Mouse (Mus musculus): ENCODE results near the gene Cdh22.

Cdh22 gene

GRCm38 (mm10) chr2:165157900-165158299, 76.8 kb downstream of the Cdh22 start:
- DNase-seq (ENCODE audit: low spot score in 2 of 2): no peak

- no peak for DNase-seq (ENCODE audit: low spot score in 2 of 2)
Observed at GRCm38 (mm10) chr2:165153006-165153405, 81.6 kb downstream of the Cdh22 start.

GRCm38 (mm10) chr2:165149741-165150140, 84.9 kb downstream of the Cdh22 start:
- DNase-seq (ENCODE audit: low spot score in 2 of 2): no peak

- no peak for DNase-seq (ENCODE audit: low spot score in 2 of 2)
Observed at GRCm38 (mm10) chr2:165145821-165146220, 88.8 kb downstream of the Cdh22 start.

- no peak for DNase-seq (ENCODE audit: low spot score in 2 of 2)
Observed at GRCm38 (mm10) chr2:165143487-165143886, 91.2 kb downstream of the Cdh22 start.

GRCm38 (mm10) chr2:165136049-165136448, 98.6 kb downstream of the Cdh22 start:
- no peak for DNase-seq (ENCODE audit: low spot score in 2 of 2)

- no peak for DNase-seq (ENCODE audit: low spot score in 2 of 2)
Observed at GRCm38 (mm10) chr2:165133566-165133965, 101.1 kb downstream of the Cdh22 start.

- no peak for DNase-seq (ENCODE audit: low spot score in 2 of 2)
Observed at GRCm38 (mm10) chr2:165131428-165131827, 103.2 kb downstream of the Cdh22 start.

GRCm38 (mm10) chr2:165129189-165129588, 105.5 kb downstream of the Cdh22 start:
- no peak for DNase-seq (ENCODE audit: low spot score in 2 of 2)

GRCm38 (mm10) chr2:165126896-165127562, 107.6 kb downstream of the Cdh22 start:
- DNase-seq (ENCODE audit: low spot score in 2 of 2): no peak

- no peak for DNase-seq (ENCODE audit: low spot score in 2 of 2)
Observed at GRCm38 (mm10) chr2:165121206-165121840, 113.3 kb downstream of the Cdh22 start.

- DNase-seq (ENCODE audit: low spot score in 2 of 2): no peak
Observed at GRCm38 (mm10) chr2:165120765-165121164, 113.9 kb downstream of the Cdh22 start.

GRCm38 (mm10) chr2:165113733-165114132, 120.9 kb downstream of the Cdh22 start:
- DNase-seq (ENCODE audit: low spot score in 2 of 2): no peak

- peak; percentile 76 to 93 for DNase-seq (ENCODE audit: low spot score in 2 of 2)
Observed at GRCm38 (mm10) chr2:165112149-165112548, 122.5 kb downstream of the Cdh22 start.

GRCm38 (mm10) chr2:165106585-165106984, 128.1 kb downstream of the Cdh22 start:
- no peak for DNase-seq (ENCODE audit: low spot score in 2 of 2)

- DNase-seq (ENCODE audit: low spot score in 2 of 2): no peak
Observed at GRCm38 (mm10) chr2:165105513-165106079, 129.1 kb downstream of the Cdh22 start.

- DNase-seq (ENCODE audit: low spot score in 2 of 2): no peak
Observed at GRCm38 (mm10) chr2:165102920-165103319, 131.7 kb downstream of the Cdh22 start.

GRCm38 (mm10) chr2:165100749-165101148, 133.9 kb downstream of the Cdh22 start:
- no peak for DNase-seq (ENCODE audit: low spot score in 2 of 2)

- no peak for DNase-seq (ENCODE audit: low spot score in 2 of 2)
Observed at GRCm38 (mm10) chr2:165098861-165099260, 135.8 kb downstream of the Cdh22 start.

- DNase-seq (ENCODE audit: low spot score in 2 of 2): no peak
Observed at GRCm38 (mm10) chr2:165096367-165096766, 138.3 kb downstream of the Cdh22 start.

GRCm38 (mm10) chr2:165092393-165092792, 142.3 kb downstream of the Cdh22 start:
- no peak for DNase-seq (ENCODE audit: low spot score in 2 of 2)

GRCm38 (mm10) chr2:165091433-165091965, 143.2 kb downstream of the Cdh22 start:
- no peak for DNase-seq (ENCODE audit: low spot score in 2 of 2)

- no peak for DNase-seq (ENCODE audit: low spot score in 2 of 2)
Observed at GRCm38 (mm10) chr2:165090650-165091049, 144.0 kb downstream of the Cdh22 start, which contains the start of gene 1700025C18Rik. TSS of gene 1700025C18Rik (minus strand) at chr2:165090750.

Measured in spleen, postnatal 4 days (tissue).